Mouse (Mus musculus) CH12.LX (cell line): ENCODE results near the gene Rpp30. TPM values are rescaled to one million over a fixed set of nuclear protein-coding genes. Genes with fewer than 3 reads are reported as not detected.

Experiments used
- DNase-seq: peaks from one replicate; pipeline ENCODE4 v3.0.0-alpha.2; 2013; ENCODE audit errors: extremely low read depth
- H3K27ac ChIP-seq: 2 replicates; pipeline ENCODE4 v1.5.1; 2012; ENCODE audit warnings: low read depth, mild to moderate bottlenecking, control low read depth, moderate library complexity; ENCODE audit not compliant: insufficient read depth
- H3K27me3 ChIP-seq: replicated peaks from 2 replicates; pipeline ENCODE3; 2012; ENCODE audit warnings: inconsistent platforms
- H3K36me3 ChIP-seq, 2 experiments: replicated peaks in 1 of 2; 2 replicates each; pipeline versions ENCODE3 to v1.6.1; 2012; ENCODE audit warnings: inconsistent platforms in 1 of 2, low read length in 1 of 2, mild to moderate bottlenecking in 1 of 2, mixed read lengths in 1 of 2, moderate library complexity in 1 of 2; ENCODE audit not compliant: control insufficient read depth in 1 of 2, insufficient read depth in 1 of 2
- H3K4me1 ChIP-seq, 2 experiments: 2 replicates each; pipeline ENCODE4 v1.6.1; 2012; ENCODE audit warnings: inconsistent platforms in 1 of 2, moderate library complexity in 1 of 2; ENCODE audit not compliant: insufficient read depth in 2 of 2, control insufficient read depth in 1 of 2
- H3K4me2 ChIP-seq: 2 replicates; pipeline ENCODE4 v1.6.1; 2012; ENCODE audit warnings: low read depth, mild to moderate bottlenecking, control low read depth; ENCODE audit not compliant: poor library complexity, insufficient read depth, severe bottlenecking
- H3K4me3 ChIP-seq, 3 experiments: fragments of 150-350 bp in 1 of 3; sonication (generic) in 1 of 3; replicated peaks in 1 of 3; 2 replicates each; pipeline versions ENCODE3 to v1.5.1; 2011 to 2012; ENCODE audit warnings: low read depth in 2 of 3, low read length in 2 of 3, mild to moderate bottlenecking in 2 of 3, moderate library complexity in 2 of 3, control low read depth in 1 of 3, improper control_type of control experiment in 1 of 3, inconsistent platforms in 1 of 3, mixed read lengths in 1 of 3; ENCODE audit not compliant: poor library complexity in 1 of 3
- H3K79me2 ChIP-seq: replicated peaks from 2 replicates; pipeline ENCODE4 v1.6.1; 2012; ENCODE audit warnings: mild to moderate bottlenecking, moderate library complexity; ENCODE audit not compliant: control insufficient read depth, poor library complexity, insufficient read depth, severe bottlenecking; ENCODE audit errors: extremely low read depth
- H3K9ac ChIP-seq: 2 replicates; pipeline ENCODE4 v1.6.1; 2012; ENCODE audit warnings: low read depth, mild to moderate bottlenecking, control low read depth, moderate library complexity; ENCODE audit not compliant: insufficient read depth
- H3K9me3 ChIP-seq: replicated peaks from 2 replicates; pipeline ENCODE3; 2012; ENCODE audit warnings: low read length, inconsistent platforms, mixed read lengths
- BHLHE40 ChIP-seq: IDR thresholded peaks from 2 replicates; pipeline ENCODE4 v1.6.1; 2011; ENCODE audit warnings: mild to moderate bottlenecking, low read depth, low read length, improper control_type of control experiment
- CHD2 ChIP-seq: IDR thresholded peaks from 2 replicates; pipeline ENCODE4 v1.6.1; 2011; ENCODE audit warnings: low read length, improper control_type of control experiment
- E2F4 ChIP-seq: IDR thresholded peaks from 2 replicates; pipeline ENCODE4 v1.6.1; 2011; ENCODE audit warnings: low read depth, low read length, improper control_type of control experiment; ENCODE audit not compliant: insufficient replicate concordance
- ELF1 ChIP-seq: IDR thresholded peaks from 2 replicates; pipeline ENCODE4 v1.6.1; 2014; ENCODE audit warnings: low read depth, mild to moderate bottlenecking, inconsistent platforms, low read length, improper control_type of control experiment
- EP300 ChIP-seq: IDR thresholded peaks from 2 replicates; pipeline ENCODE4 v1.6.1; 2011; ENCODE audit warnings: low read length, improper control_type of control experiment
- GABPA ChIP-seq: IDR thresholded peaks from 2 replicates; pipeline ENCODE4 v1.6.1; 2012; ENCODE audit warnings: low read depth, low read length, improper control_type of control experiment, inconsistent platforms; ENCODE audit not compliant: insufficient replicate concordance
- IRF4 ChIP-seq: IDR thresholded peaks from 2 replicates; pipeline ENCODE4 v1.6.1; 2014; ENCODE audit warnings: low read depth, mild to moderate bottlenecking, inconsistent platforms, low read length, improper control_type of control experiment
- JUN ChIP-seq: IDR thresholded peaks from 2 replicates; pipeline ENCODE4 v1.6.1; 2011; ENCODE audit warnings: low read depth, mild to moderate bottlenecking, low read length, improper control_type of control experiment, moderate library complexity; ENCODE audit not compliant: insufficient read depth
- JUND ChIP-seq: conservative IDR thresholded peaks from 2 replicates; pipeline ENCODE4 v1.6.1; 2011; ENCODE audit warnings: low read depth, low read length, improper control_type of control experiment
- MAFK ChIP-seq: IDR thresholded peaks from 2 replicates; pipeline ENCODE4 v1.6.1; 2011; ENCODE audit warnings: low read length, improper control_type of control experiment; ENCODE audit not compliant: insufficient replicate concordance
- MAX ChIP-seq: IDR thresholded peaks from 2 replicates; pipeline ENCODE4 v1.6.1; 2011; ENCODE audit warnings: low read length, improper control_type of control experiment
- MAZ ChIP-seq: IDR thresholded peaks from 2 replicates; pipeline ENCODE4 v1.6.1; 2012; ENCODE audit warnings: low read depth, mild to moderate bottlenecking, inconsistent platforms, low read length, improper control_type of control experiment, moderate library complexity
- MEF2A ChIP-seq: IDR thresholded peaks from 2 replicates; pipeline ENCODE4 v1.6.1; 2014; ENCODE audit warnings: low read depth, mild to moderate bottlenecking, inconsistent platforms, low read length, improper control_type of control experiment, borderline replicate concordance
- NELFE ChIP-seq: IDR thresholded peaks from 2 replicates; pipeline ENCODE4 v1.6.1; 2011; ENCODE audit warnings: low read depth, low read length, improper control_type of control experiment
- NRF1 ChIP-seq: IDR thresholded peaks from 2 replicates; pipeline ENCODE4 v1.6.1; 2014; ENCODE audit warnings: low read depth, mild to moderate bottlenecking, inconsistent platforms, low read length, improper control_type of control experiment, moderate library complexity
- POLR2A ChIP-seq: IDR thresholded peaks from 2 replicates; pipeline ENCODE4 v1.6.1; 2011; ENCODE audit warnings: low read depth, mild to moderate bottlenecking, improper control_type of control experiment, low read length
- RAD21 ChIP-seq: IDR thresholded peaks from 2 replicates; pipeline ENCODE4 v1.6.1; 2011; ENCODE audit warnings: low read depth, mild to moderate bottlenecking, low read length, improper control_type of control experiment, moderate library complexity
- SMC3 ChIP-seq: IDR thresholded peaks from 2 replicates; pipeline ENCODE4 v1.6.1; 2011; ENCODE audit warnings: low read depth, low read length, improper control_type of control experiment
- USF2 ChIP-seq: conservative IDR thresholded peaks from 2 replicates; pipeline ENCODE4 v1.6.1; 2011; ENCODE audit warnings: low read depth, low read length, improper control_type of control experiment
- ZC3H11A ChIP-seq: IDR thresholded peaks from 2 replicates; pipeline ENCODE4 v1.6.1; 2012; ENCODE audit warnings: low read depth, mild to moderate bottlenecking, inconsistent platforms, low read length, improper control_type of control experiment
- dilution Hi-C: fragments of 300-500 bp; cut with MboI; formaldehyde crosslinking; loops from 2 replicates; pipeline ENCODE4 v1.14.3; 2020; ENCODE audit warnings: low sequenced_read_pairs; ENCODE audit not compliant: extremely low pct_unique_long_range_greater_than_20kb, extremely low pct_ligation_motif_present
- in situ Hi-C: fragments of 300-500 bp; cut with MboI; formaldehyde crosslinking; loops from 3 replicates; pipeline ENCODE4 v1.14.3; 2019; ENCODE audit warnings: low sequenced_read_pairs, low pct_ligation_motif_present, low pct_unique_long_range_greater_than_20kb, mixed read lengths
- polyA plus RNA-seq: library from polyadenylated mRNA; unstranded; fragments of >175 nt; gene quantifications from 2 replicates; pipeline ENCODE4 v1.2.1, GENCODE M21; 2012; ENCODE audit warnings: low read depth; ENCODE audit not compliant: insufficient read length
- total RNA-seq, 2 experiments: library from RNA; depleted of rRNA; stranded (reverse); fragments of 300-350 nt in 1 of 2; fragments of >200 nt in 1 of 2; gene quantifications; 2 replicates each; pipeline ENCODE4 v1.2.3; 2012 to 2014

Gene Rpp30
- total and polyA plus RNA-seq, 3 experiments, result 32.7 to 120 (median 102) TPM

- DNase-seq, result no peak
- Histone ChIP-seq H3K9me3 (peaks cover 7% of the 10 kb centered on the region), H3K4me2 (no peak overlapping the region)
These were observed 44.9 kb downstream of the Rpp30 start for GRCm38 (mm10) chr19:36128440-36128839.

GRCm38 (mm10) chr19:36129213-36129612 is 45.7 kb downstream of the Rpp30 start:
- no peak overlapping the region; the same call in 1 of the 2 replicates for H3K4me2 ChIP-seq
- dilution Hi-C loops (no loop called here), in situ Hi-C loops (no loop called here)
- H3K4me1 ChIP-seq, result peaks cover 0 to 7% of the 10 kb centered on the region in 2 experiments; a peak in 2 of 4 replicates
- no peak overlapping the region for H3K4me3 ChIP-seq
- peaks cover under 1% of the 10 kb centered on the region for H3K9me3 ChIP-seq
- no peaks in the 10 kb centered on the region for H3K27me3 ChIP-seq
- no peak for DNase-seq
- H3K27ac ChIP-seq, result no peak overlapping the region
- no peak for TF ChIP-seq JUN
- no peak for TF ChIP-seq ELF1
- no peak for TF ChIP-seq USF2
- no peaks in the 10 kb centered on the region for H3K79me2 ChIP-seq
- H3K9ac ChIP-seq, result no peak overlapping the region
- no peaks in the 10 kb centered on the region for H3K36me3 ChIP-seq

More at GRCm38 (mm10) chr19:36128440-36128839, 44.9 kb downstream of the Rpp30 start:
- H3K36me3 ChIP-seq, result no peaks in the 10 kb centered on the region
- dilution Hi-C loops (no loop called here), in situ Hi-C loops (no loop called here)
- H3K9ac ChIP-seq, result no peak overlapping the region
- H3K4me3 ChIP-seq, result no peak overlapping the region
- no peak overlapping the region for H3K27ac ChIP-seq
- H3K79me2 ChIP-seq, result no peaks in the 10 kb centered on the region
- H3K27me3 ChIP-seq, result no peaks in the 10 kb centered on the region
- H3K4me1 ChIP-seq, result 0 out of 4 replicates have a peak, but pooled peaks cover 0 to 4% of the 10 kb centered on the region in 2 experiments
- TF ChIP-seq JUN (no peak), MAZ (no peak), JUND (no peak), RAD21 (no peak), CHD2 (no peak), IRF4 (no peak), ZC3H11A (no peak), E2F4 (no peak), MAFK (no peak), NRF1 (no peak), GABPA (no peak), MEF2A (no peak), POLR2A (no peak), MAX (no peak), BHLHE40 (no peak), NELFE (no peak), SMC3 (no peak), EP300 (no peak)
